Mouse (Mus musculus) megakaryocyte progenitor cell, adult 5-6 weeks (primary cell): ENCODE results near the gene Taf13. TPM values are rescaled to one million over a fixed set of nuclear protein-coding genes. Genes with fewer than 3 reads are reported as not detected.

Source experiments
- ATAC-seq: replicated peaks from 2 replicates; pipeline ENCODE4 v1.8.0; 2016; ENCODE audit warnings: mild to moderate bottlenecking, moderate TSS enrichment, inconsistent platforms; ENCODE audit not compliant: poor library complexity
- total RNA-seq, 2 experiments: library from RNA; stranded (forward) in 1 of 2; stranded (reverse) in 1 of 2; fragments of 157-497, 149-512 nt in 1 of 2; fragments of 200-1000 nt in 1 of 2; gene quantifications; 2 replicates each; pipeline versions ENCODE4 v1.2.3 to v1.2.4; 2015 to 2017

The Taf13 gene
- total RNA-seq, 2 experiments from 2014 or later, result 12.9 to 13.2 TPM

GRCm38 (mm10) chr3:108572309-108573010 is 962 bp downstream of the Taf13 start:
- ATAC-seq, result no peak

GRCm38 (mm10) chr3:108574018-108574417 is 2.5 kb downstream of the Taf13 start:
- peak; percentile 30; the same call in 1 of the 2 replicates for ATAC-seq

GRCm38 (mm10) chr3:108584580-108584979 is 13.1 kb downstream of the Taf13 start:
- ATAC-seq, result 0 out of 2 replicates have a peak, but pooled peaks have one; percentile 42

GRCm38 (mm10) chr3:108588446-108588845 is 16.9 kb downstream of the Taf13 start:
- ATAC-seq, result no peak

DNA sequence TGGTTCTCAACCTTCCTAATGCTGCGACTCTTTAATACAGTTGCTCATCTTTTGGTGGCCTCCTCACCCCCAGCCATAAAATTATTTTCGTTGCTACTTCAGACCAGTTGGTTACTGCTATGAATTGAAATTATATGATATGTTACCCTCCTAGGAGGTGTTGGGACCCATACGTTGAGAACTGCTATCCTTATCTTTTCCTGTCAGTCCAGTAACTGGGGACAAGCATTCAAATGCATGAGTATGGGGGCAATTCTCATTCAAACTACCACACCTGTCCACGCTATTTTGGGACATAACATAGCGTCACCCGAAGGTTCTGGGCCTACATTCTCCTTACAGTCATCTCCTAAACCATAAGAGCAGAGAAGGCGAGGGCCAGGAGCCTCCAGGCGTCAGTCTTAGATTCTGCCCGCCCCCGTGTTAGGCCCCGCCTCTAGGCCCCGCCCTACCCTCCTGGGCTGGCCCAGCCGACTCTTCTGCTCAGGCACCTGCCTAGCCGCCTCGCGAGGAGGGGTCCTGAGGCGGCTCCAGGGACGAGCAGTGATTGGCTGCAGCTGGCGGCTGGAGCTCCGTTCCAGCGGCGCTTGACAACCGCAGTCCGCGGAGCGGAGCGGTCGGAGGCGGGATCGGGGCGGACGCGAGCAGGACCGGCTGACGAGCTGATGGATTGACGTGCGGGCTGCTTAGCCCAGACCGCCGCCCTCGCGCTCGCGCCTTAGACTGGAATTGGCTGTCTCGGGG is 19.5 kb downstream of the Taf13 start, which contains the start of gene Wdr47:
TSS of gene Wdr47 (plus strand) at position 494 of the 744 bp plus-strand sequence.
- ATAC-seq, result peak; percentile 99

GRCm38 (mm10) chr3:108591530-108592522 is 20.3 kb downstream of the Taf13 start:
- peak; percentile 10; the same call in 1 of the 2 replicates for ATAC-seq

DNA sequence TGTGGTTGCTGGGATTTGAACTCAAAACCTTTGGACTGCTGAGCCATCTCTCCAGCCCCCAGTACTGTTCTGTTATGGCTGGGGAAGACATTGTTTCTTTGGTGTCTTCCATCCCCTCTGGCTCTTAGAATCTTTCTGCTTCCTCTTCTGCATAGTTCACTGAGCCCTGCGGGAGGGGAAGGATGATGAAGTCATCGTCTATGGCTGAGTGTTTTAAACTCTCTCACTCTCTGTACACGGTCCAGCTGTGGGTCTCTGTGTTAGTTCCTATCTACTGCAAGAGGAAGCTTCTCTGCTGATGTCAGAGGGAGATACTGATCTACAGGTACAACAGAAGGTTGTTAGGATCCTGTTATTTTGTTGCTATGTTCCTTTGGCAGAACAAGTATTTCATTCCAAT is 37.4 kb downstream of the Taf13 start:
- 0 out of 2 replicates have a peak, but pooled peaks have one; percentile 34 for ATAC-seq

Other genes with a start within 250 kb of the Taf13 start
- gene Mybphl, start 206.8 kb upstream of the Taf13 start, total RNA-seq (2015), result not detected in 2 replicates
- gene Mybphl, start 206.8 kb upstream of the Taf13 start, total RNA-seq (2017), result not detected in 2 replicates
- gene Psrc1, start 187.9 kb upstream of the Taf13 start, total RNA-seq (2015), result 7.7 and 10.3 TPM in 2 replicates
- 10.2 and 14.1 TPM in 2 replicates for gene Psrc1, start 187.9 kb upstream of the Taf13 start, total RNA-seq (2017)
- gene Celsr2, start 156.1 kb upstream of the Taf13 start, total RNA-seq (2015), result 1.1 and 1.6 TPM in 2 replicates
- gene Celsr2, start 156.1 kb upstream of the Taf13 start, total RNA-seq (2017), result 0.20 and 0.42 TPM in 2 replicates
- gene Sars, start 126.5 kb upstream of the Taf13 start, total RNA-seq (2015), result 19.0 and 26.5 TPM in 2 replicates
- 249 and 357 TPM in 2 replicates for gene Sars, start 126.5 kb upstream of the Taf13 start, total RNA-seq (2017)
- not detected in 2 replicates for gene 1700013F07Rik, start 37.5 kb upstream of the Taf13 start, total RNA-seq (2015)
- gene 1700013F07Rik, start 37.5 kb upstream of the Taf13 start, total RNA-seq (2017), result not detected in 2 replicates
- 0.20 and 0.27 TPM in 2 replicates for gene 5330417C22Rik, start 35.2 kb upstream of the Taf13 start, total RNA-seq (2015)
- gene 5330417C22Rik, start 35.2 kb upstream of the Taf13 start, total RNA-seq (2017), result 0.20 and 0.25 TPM in 2 replicates
- 15.2 and 16.4 TPM in 2 replicates for gene Tmem167b, start 9.2 kb upstream of the Taf13 start, total RNA-seq (2015)
- gene Tmem167b, start 9.2 kb upstream of the Taf13 start, total RNA-seq (2017), result 35.2 and 38.2 TPM in 2 replicates
- gene Wdr47, start 19.6 kb downstream of the Taf13 start, total RNA-seq (2015), result 1.6 and 2.4 TPM in 2 replicates
- gene Wdr47, start 19.6 kb downstream of the Taf13 start, total RNA-seq (2017), result 4.1 and 8.9 TPM in 2 replicates
- 36.1 and 39.2 TPM in 2 replicates for gene Clcc1, start 82.2 kb downstream of the Taf13 start, total RNA-seq (2015)
- 85.3 and 91.2 TPM in 2 replicates for gene Clcc1, start 82.2 kb downstream of the Taf13 start, total RNA-seq (2017)
- gene Gpsm2, start 150.6 kb downstream of the Taf13 start, total RNA-seq (2015), result 7.2 and 11.1 TPM in 2 replicates
- gene Gpsm2, start 150.6 kb downstream of the Taf13 start, total RNA-seq (2017), result 11.7 and 16.3 TPM in 2 replicates
- 0.10 TPM in 1 of 2 replicates, not detected in the other for gene Aknad1, start 168.0 kb downstream of the Taf13 start, total RNA-seq (2015)
- 0.14 TPM in 1 of 2 replicates, not detected in the other for gene Aknad1, start 168.0 kb downstream of the Taf13 start, total RNA-seq (2017)